Mouse (Mus musculus) adrenal gland, postnatal 4 days (tissue): ENCODE measurements around the gene Zfp131. TPM values are rescaled to one million over a fixed set of nuclear protein-coding genes. Genes with fewer than 3 reads are reported as not detected.
A peak's percentile ranks its signal among the peaks of the same experiment; 100 is the strongest.

Source experiments
- DNase-seq, 2 experiments: peaks; one replicate each; pipeline ENCODE4 v3.0.0; 2021 to 2022; ENCODE audit warnings: low spot score in 2 of 2, mixed read lengths in 2 of 2
- total RNA-seq, 2 experiments: library from RNA; stranded (reverse); gene quantifications; 2 replicates each; pipeline ENCODE4 v1.2.3; 2021

The Zfp131 gene
- total RNA-seq, 2 experiments from 2014 or later = 39.1 to 41.9 TPM

DNA sequence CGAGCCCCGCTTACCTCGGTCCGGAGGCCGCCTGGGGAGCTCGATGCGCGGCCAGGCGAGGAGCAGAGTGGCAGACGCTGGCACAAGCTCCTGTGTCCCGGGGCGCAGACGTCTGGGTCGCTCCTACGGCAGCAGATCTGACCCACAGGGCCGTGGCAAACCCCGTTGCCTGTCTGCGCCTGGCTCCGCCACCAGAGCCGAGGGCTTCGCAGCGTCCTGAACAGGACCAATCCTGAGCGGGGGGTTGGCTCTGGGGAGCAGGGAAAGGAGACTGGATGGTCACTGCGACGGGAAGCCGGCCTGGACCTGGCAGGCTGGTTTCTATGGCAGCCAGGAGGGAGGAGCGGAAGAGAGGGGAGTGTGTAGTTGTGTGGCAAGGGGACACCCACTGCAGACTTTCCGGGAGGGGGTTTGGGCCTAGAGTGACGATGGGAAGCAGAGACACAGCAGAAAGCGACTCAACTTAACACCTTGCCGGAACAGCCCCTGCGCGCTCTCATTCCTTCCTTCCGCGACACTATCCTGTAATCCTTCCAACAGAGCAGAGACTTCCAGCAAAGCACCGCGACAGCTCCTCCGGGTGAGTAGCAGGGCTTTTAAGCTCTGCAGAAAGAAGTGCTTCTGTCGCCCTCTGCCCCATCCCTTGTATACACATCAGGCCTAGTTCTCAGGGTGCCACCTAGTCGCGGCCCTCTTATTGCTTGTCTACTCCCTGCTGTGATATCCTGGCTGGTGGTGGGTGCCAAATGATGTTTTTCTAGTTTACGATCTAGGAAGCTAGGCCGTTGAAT, 34.8 kb downstream of the Zfp131 start, which contains the start of gene Nim1k:
TSS of gene Nim1k (minus strand) at position 202 of the 791 bp plus-strand sequence.
- DNase-seq = peak; percentile 46 to 71

DNA sequence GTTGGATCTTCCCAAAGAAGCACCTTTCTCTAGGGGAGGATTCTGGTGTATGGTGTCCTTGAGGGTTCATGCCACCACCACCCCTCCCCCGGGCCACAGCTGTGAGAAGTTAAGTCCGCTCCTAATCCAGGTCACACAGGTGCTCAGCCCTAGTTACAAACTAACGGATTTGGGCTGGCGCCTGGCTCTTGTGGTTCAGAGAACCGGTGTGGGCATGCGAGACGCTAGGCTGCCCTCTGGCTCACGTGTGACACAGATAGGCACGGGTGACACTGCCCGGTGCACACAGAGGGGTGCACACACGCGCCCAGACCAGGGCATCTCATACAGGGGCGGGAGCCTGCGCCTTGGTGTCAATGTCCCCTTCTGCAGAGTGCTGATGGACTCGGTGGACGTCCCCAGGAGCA, 35.5 kb downstream of the Zfp131 start:
- DNase-seq = peak in 1 of 2 experiments; percentile 12

GRCm38 (mm10) chr13:119754635-119755020, 36.1 kb downstream of the Zfp131 start:
- no peak for DNase-seq

- DNase-seq = no peak
Measured at GRCm38 (mm10) chr13:119753859-119754634, 36.6 kb downstream of the Zfp131 start.

DNA sequence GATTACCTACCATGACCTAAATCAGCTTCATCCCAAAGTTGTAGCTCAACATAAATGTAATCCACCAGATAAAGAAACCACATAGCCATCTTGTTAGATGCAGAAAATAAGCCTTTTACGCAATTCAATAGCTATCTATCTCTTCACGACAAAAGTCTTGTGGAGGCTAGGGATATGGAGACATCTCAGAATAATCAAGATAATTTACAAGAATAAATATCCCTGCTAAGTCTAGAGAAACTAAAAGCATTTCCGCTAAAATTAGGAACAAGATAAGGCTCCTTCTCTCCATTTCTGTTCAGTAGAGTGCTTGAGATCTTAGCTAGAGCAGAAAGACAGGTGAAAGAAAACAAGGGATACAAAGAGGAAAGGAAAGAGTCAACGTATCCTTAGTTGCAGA, 43.8 kb downstream of the Zfp131 start:
- DNase-seq = no peak

DNA sequence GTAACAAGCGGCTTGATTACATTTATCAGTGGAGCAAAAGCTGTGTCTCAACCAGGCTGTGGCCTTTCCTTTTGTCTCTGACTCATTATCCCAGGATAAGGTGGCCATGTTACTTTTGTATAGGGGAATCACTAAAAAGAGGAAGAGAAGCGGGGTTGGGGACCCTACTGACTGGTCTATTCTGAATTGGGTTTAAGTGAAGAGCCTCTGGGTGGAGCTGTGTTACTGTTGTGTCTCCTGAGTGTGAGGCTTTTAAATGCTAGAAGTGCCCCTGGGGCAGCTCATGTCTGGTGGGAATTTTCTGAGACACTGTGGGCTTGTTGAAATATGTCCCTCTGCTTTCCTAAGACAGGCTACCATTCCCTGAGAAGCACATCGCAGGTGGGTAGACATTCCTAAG, 47.2 kb downstream of the Zfp131 start:
- no peak for DNase-seq

DNA sequence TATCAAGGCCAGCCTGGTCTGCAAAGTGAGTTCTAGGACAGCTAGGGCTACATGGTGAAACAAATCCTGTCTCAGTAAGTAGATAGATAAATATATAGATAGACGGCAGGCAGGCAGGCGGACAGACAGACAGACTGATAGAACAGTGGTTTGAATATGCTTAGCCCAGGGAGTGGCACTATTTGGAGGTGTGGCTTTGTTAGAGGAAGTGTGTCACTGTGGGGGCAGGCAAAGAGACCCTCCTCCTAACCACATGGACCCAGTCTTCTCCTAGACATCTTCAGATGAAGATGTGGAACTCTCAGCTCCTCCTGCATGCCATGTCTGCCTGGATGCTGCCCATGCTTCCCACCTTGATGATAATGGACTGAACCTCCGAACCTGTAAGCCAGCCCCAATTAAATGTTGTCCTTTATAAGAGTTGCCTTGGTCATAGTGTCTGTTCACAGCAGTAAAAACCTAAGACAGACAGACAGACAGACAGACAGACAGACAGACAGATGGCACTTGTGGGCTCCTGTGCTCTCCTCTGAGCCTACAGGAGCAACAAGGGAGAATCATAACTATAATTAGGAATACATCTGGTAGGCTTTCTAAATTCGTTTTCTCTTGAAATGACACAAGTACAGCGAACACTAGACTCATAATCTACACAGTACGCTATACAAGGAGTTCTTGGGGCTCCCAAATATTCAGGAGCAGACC, 47.8 kb downstream of the Zfp131 start:
- no peak for DNase-seq

- DNase-seq = no peak
Measured at GRCm38 (mm10) chr13:119741390-119742237, 49.1 kb downstream of the Zfp131 start.

DNA sequence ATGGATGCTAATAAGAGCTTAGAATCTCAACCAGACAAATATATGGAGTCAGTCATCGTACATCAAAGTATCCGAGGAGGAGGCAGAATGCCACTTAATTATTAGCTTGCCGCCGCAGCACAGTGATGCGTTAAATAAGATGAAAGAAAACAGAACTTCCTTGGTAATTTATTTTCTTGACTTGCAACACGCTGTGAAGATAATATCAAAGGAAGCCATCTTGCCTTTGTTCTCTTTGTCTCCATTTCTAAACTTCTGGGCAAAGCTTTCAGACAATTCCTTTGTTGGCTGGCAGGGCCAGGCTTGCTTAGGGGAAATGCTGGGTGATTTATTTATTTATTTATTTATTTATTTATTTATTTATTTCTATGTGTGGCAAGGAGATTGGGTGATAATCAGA, 59.2 kb downstream of the Zfp131 start:
- DNase-seq = no peak

- DNase-seq = no peak
Measured at GRCm38 (mm10) chr13:119729406-119729805, 61.3 kb downstream of the Zfp131 start.

- no peak for DNase-seq
Measured at GRCm38 (mm10) chr13:119727608-119728387, 62.9 kb downstream of the Zfp131 start.

DNA sequence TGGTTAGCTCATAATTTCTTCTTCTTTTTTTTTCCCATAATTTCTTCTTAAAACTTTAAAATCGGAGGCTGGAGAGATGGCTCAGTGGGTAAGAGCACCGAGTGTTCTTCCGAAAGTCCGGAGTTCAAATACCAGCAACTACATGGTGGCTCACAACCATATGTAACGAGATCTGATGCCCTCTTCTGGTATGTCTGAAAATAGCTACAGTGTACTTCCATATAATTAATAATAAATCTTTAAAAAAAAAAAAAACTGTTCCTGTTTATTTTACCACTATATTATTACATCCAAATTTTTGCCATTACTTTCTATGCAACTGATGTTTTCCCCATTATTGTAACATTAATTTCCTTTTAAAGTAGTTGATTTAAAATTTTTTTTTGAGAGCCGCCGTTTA, 66.1 kb downstream of the Zfp131 start:
- DNase-seq = no peak

GRCm38 (mm10) chr13:119723368-119723767, 67.3 kb downstream of the Zfp131 start:
- DNase-seq = no peak

GRCm38 (mm10) chr13:119722447-119722846, 68.2 kb downstream of the Zfp131 start:
- no peak for DNase-seq

DNA sequence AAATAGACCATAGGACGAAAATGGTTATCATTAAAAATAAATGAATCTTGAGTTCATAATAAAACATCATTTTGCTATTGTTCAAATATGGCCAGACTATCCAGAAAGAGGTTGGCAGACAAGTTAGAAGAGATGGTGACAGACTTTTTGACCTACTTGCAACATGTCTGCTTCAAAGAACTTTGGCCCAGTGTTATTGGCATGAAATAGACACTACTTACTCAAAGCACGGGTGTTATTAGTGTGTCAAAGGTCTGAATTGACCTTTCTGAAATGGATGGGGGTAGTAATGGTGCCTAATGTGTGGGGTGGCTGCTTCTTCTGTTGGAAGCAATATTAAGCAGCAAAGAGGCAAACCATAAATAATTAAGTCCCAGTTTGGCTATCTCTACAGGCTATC, 74.6 kb downstream of the Zfp131 start:
- DNase-seq = no peak

Other genes starting within 250 kb of the Zfp131 start
- gene Ccl28, start 167.1 kb downstream of the Zfp131 start, total RNA-seq = 1 to 10 TPM in 1 of 2 experiments, under 1 TPM in 1; 0.67 to 1.1 TPM
- 100 to 1,000 TPM; 211 to 213 TPM for gene Hmgcs1, start 100.5 kb downstream of the Zfp131 start, total RNA-seq
- 1 to 10 TPM; 3.9 to 4.4 TPM for gene Nim1k, start 35.0 kb downstream of the Zfp131 start, total RNA-seq
- not detected for gene AF067063, start 39.3 kb upstream of the Zfp131 start, total RNA-seq
- gene D13Ertd608e, start 45.1 kb upstream of the Zfp131 start, total RNA-seq = not detected
- not detected for gene Tcstv1, start 103.9 kb upstream of the Zfp131 start, total RNA-seq
- gene Gm21761, start 138.4 kb upstream of the Zfp131 start, total RNA-seq = not detected
- gene B020031M17Rik, start 159.9 kb upstream of the Zfp131 start, total RNA-seq = not detected
- not detected for gene Gm36079, start 236.1 kb upstream of the Zfp131 start, total RNA-seq